Mouse (Mus musculus) cerebellum, adult 2 months (tissue): Measurements from ENCODE around the gene Lyl1.

Source experiments
- CTCF ChIP-seq: fragments of 200-500 bp; IDR thresholded peaks from 2 replicates; pipeline ENCODE4 v1.5.1; 2011; ENCODE audit warnings: low read depth, mild to moderate bottlenecking, control low read depth, low read length, moderate library complexity, borderline replicate concordance; ENCODE audit not compliant: insufficient read depth
- POLR2A ChIP-seq: fragments of 200-500 bp; IDR thresholded peaks from 2 replicates; pipeline ENCODE4 v1.6.1; 2011; ENCODE audit warnings: low read length, control low read depth, borderline replicate concordance; ENCODE audit not compliant: insufficient read depth

GRCm38 (mm10) chr8:84653092-84653631 lies 48.1 kb upstream of the Lyl1 start:
- TF ChIP-seq POLR2A = no peak
- TF ChIP-seq CTCF = no peak
